Mouse (Mus musculus) liver, embryonic 16.5 days (tissue): ENCODE data around the gene 2300009A05Rik. TPM values are rescaled to one million over a fixed set of nuclear protein-coding genes. Genes with fewer than 3 reads are reported as not detected.
A peak's percentile ranks its signal among the peaks of the same experiment; 100 is the strongest.

ENCODE experiments used
- ATAC-seq: fragments of 200-750 bp; cut with Nextera tagmentation; 2 replicates; pipeline ENCODE4 v1.8.0; 2017; ENCODE audit warnings: low read depth, mild to moderate bottlenecking, moderate number of reproducible peaks, moderate library complexity
- H3K27ac ChIP-seq: fragments of 300-500 bp; sonication (generic); 2 replicates; pipeline ENCODE4 v1.5.1; 2014; ENCODE audit warnings: mild to moderate bottlenecking, low read length
- H3K27me3 ChIP-seq: fragments of 300-500 bp; sonication (generic); 2 replicates; pipeline ENCODE4 v1.6.1; 2014; ENCODE audit warnings: low read depth, low read length, mixed read lengths; ENCODE audit not compliant: control insufficient read depth, insufficient read depth
- H3K36me3 ChIP-seq: fragments of 300-500 bp; sonication (generic); 2 replicates; pipeline ENCODE4 v1.6.1; 2014; ENCODE audit warnings: mild to moderate bottlenecking; ENCODE audit not compliant: control insufficient read depth, insufficient read depth
- H3K4me1 ChIP-seq: fragments of 300-500 bp; sonication (generic); 2 replicates; pipeline ENCODE4 v1.6.1; 2014; ENCODE audit warnings: low read depth, low read length, mixed read lengths; ENCODE audit not compliant: control insufficient read depth
- H3K4me2 ChIP-seq: fragments of 300-500 bp; sonication (generic); 2 replicates; pipeline ENCODE4 v1.6.1; 2014; ENCODE audit warnings: low read depth, low read length, mixed read lengths
- H3K4me3 ChIP-seq: fragments of 300-500 bp; sonication (generic); 2 replicates; pipeline ENCODE4 v1.5.1; 2014; ENCODE audit warnings: low read depth, mild to moderate bottlenecking, low read length
- H3K9ac ChIP-seq: fragments of 300-500 bp; sonication (generic); 2 replicates; pipeline ENCODE4 v1.6.1; 2014; ENCODE audit warnings: low read depth, low read length
- H3K9me3 ChIP-seq: fragments of 300-500 bp; sonication (generic); replicated peaks from 2 replicates; pipeline ENCODE4 v1.6.1; 2016; ENCODE audit warnings: low read length; ENCODE audit not compliant: control insufficient read depth
- WGBS: fragments of 180-500 bp; shearing (Covaris S2); extraction: QIAGEN DNeasy Blood & Tissue Kit; methylation state at CpG from one replicate; pipeline ENCODE4 v1.1.7; 2014; ENCODE audit not compliant: insufficient replicate concordance; 5-methylcytosine and 5-hydroxymethylcytosine counted together
- polyA plus RNA-seq: library from polyadenylated mRNA; unstranded; fragments of >200 nt; fragmentation: Nextera tagmentation; extraction: Ambion mirVana; gene quantifications from 2 replicates; pipeline ENCODE4 v1.2.1, GENCODE M21; 2015

The 2300009A05Rik gene
- polyA plus RNA-seq: 21.5 and 22.6 TPM in 2 replicates

GRCm38 (mm10) chr9:63398611-63399462 is at the start of gene 2300009A05Rik:
2300009A05Rik (minus strand) TSS chr9:63399246.
- Histone ChIP-seq H3K27me3 (no peaks in the 10 kb centered on the region), H3K4me1 (peaks cover 11% of the 10 kb centered on the region), H3K27ac (peak within 1 kb of the TSS; percentile 90), H3K9me3 (no peaks in the 10 kb centered on the region), H3K9ac (peak within 1 kb of the TSS; percentile 91), H3K36me3 (no peaks in the 10 kb centered on the region), H3K4me3 (peak within 1 kb of the TSS; percentile 78), H3K4me2 (peak within 1 kb of the TSS; percentile 89)
- under 1% methylated on average over 74 of the region's 74 CpGs for WGBS
- peak; percentile 99 for ATAC-seq

- no peak overlapping the region for H3K4me2 ChIP-seq
- no peaks in the 10 kb centered on the region for H3K36me3 ChIP-seq
- no peak overlapping the region for H3K27ac ChIP-seq
- H3K4me1 ChIP-seq: no peaks in the 10 kb centered on the region
- H3K9ac ChIP-seq: no peak overlapping the region
- no peak for ATAC-seq
- no peaks in the 10 kb centered on the region for H3K27me3 ChIP-seq
- WGBS: 65% methylated on average over 6 of the region's 6 CpGs
- H3K9me3 ChIP-seq: no peaks in the 10 kb centered on the region
- H3K4me3 ChIP-seq: no peak overlapping the region
Measured at GRCm38 (mm10) chr9:63443695-63444094, 44.6 kb upstream of the 2300009A05Rik start.

- no peak overlapping the region for H3K4me3 ChIP-seq
- no peaks in the 10 kb centered on the region for H3K9me3 ChIP-seq
- H3K4me1 ChIP-seq: no peaks in the 10 kb centered on the region
- H3K9ac ChIP-seq: no peak overlapping the region
- no peaks in the 10 kb centered on the region for H3K27me3 ChIP-seq
- no peak for ATAC-seq
- H3K4me2 ChIP-seq: no peak overlapping the region
- WGBS: 58% methylated on average over 1 of the region's 1 CpGs
- H3K36me3 ChIP-seq: no peaks in the 10 kb centered on the region
- no peak overlapping the region for H3K27ac ChIP-seq
Measured at GRCm38 (mm10) chr9:63430652-63431051, 31.6 kb upstream of the 2300009A05Rik start.

GRCm38 (mm10) chr9:63421096-63421736 is 22.2 kb upstream of the 2300009A05Rik start:
- H3K27me3 ChIP-seq: no peaks in the 10 kb centered on the region
- no peaks in the 10 kb centered on the region for H3K9me3 ChIP-seq
- WGBS: 47% methylated on average over 9 of the region's 9 CpGs
- H3K36me3 ChIP-seq: no peaks in the 10 kb centered on the region
- no peak overlapping the region for H3K9ac ChIP-seq
- no peak overlapping the region for H3K4me3 ChIP-seq
- no peak overlapping the region for H3K4me2 ChIP-seq
- H3K4me1 ChIP-seq: no peaks in the 10 kb centered on the region
- H3K27ac ChIP-seq: no peak overlapping the region
- no peak for ATAC-seq

- Histone ChIP-seq H3K27ac (no peak overlapping the region), H3K27me3 (no peaks in the 10 kb centered on the region), H3K4me3 (no peak overlapping the region), H3K9ac (no peak overlapping the region), H3K4me2 (no peak overlapping the region), H3K36me3 (no peaks in the 10 kb centered on the region), H3K9me3 (no peaks in the 10 kb centered on the region), H3K4me1 (no peaks in the 10 kb centered on the region)
- 60% methylated on average over 6 of the region's 6 CpGs for WGBS
- no peak for ATAC-seq
Measured at GRCm38 (mm10) chr9:63420396-63420795, 21.4 kb upstream of the 2300009A05Rik start.

GRCm38 (mm10) chr9:63400176-63400575 is 1.1 kb upstream of the 2300009A05Rik start:
- Histone ChIP-seq H3K9ac (no peak overlapping the region), H3K4me2 (no peak overlapping the region), H3K27ac (no peak overlapping the region), H3K4me1 (peaks cover 11% of the 10 kb centered on the region), H3K9me3 (no peaks in the 10 kb centered on the region), H3K36me3 (no peaks in the 10 kb centered on the region), H3K27me3 (no peaks in the 10 kb centered on the region), H3K4me3 (no peak overlapping the region)
- 75% methylated on average over 1 of the region's 1 CpGs for WGBS
- no peak for ATAC-seq

- no peaks in the 10 kb centered on the region for H3K36me3 ChIP-seq
- ATAC-seq: peak; percentile 24
- peak overlapping the region; percentile 75 for H3K27ac ChIP-seq
- peak overlapping the region; percentile 70 for H3K9ac ChIP-seq
- H3K4me1 ChIP-seq: peaks cover 11% of the 10 kb centered on the region
- H3K4me2 ChIP-seq: peak overlapping the region; percentile 89
- H3K4me3 ChIP-seq: peak overlapping the region; percentile 78
- no peaks in the 10 kb centered on the region for H3K27me3 ChIP-seq
- H3K9me3 ChIP-seq: no peaks in the 10 kb centered on the region
- 7% methylated on average over 8 of the region's 8 CpGs for WGBS
Measured at GRCm38 (mm10) chr9:63399463-63399815, 393 bp upstream of the 2300009A05Rik start.

GRCm38 (mm10) chr9:63395612-63396011 is 3.4 kb downstream of the 2300009A05Rik start:
- H3K9ac ChIP-seq: no peak overlapping the region
- no peak overlapping the region for H3K27ac ChIP-seq
- no peaks in the 10 kb centered on the region for H3K27me3 ChIP-seq

GRCm38 (mm10) chr9:63391307-63391706 is 7.7 kb downstream of the 2300009A05Rik start:
- Histone ChIP-seq H3K27ac (no peak overlapping the region), H3K9me3 (no peaks in the 10 kb centered on the region), H3K4me1 (peaks cover 2% of the 10 kb centered on the region; the same call in 1 of the 2 replicates), H3K4me2 (no peak overlapping the region), H3K9ac (no peak overlapping the region), H3K36me3 (no peaks in the 10 kb centered on the region), H3K4me3 (no peak overlapping the region), H3K27me3 (no peaks in the 10 kb centered on the region)
- WGBS: 50% methylated on average over 2 of the region's 2 CpGs
- no peak for ATAC-seq

More at GRCm38 (mm10) chr9:63395612-63396011, 3.4 kb downstream of the 2300009A05Rik start:
- 66% methylated on average over 7 of the region's 7 CpGs for WGBS
- Histone ChIP-seq H3K4me1 (peaks cover 11% of the 10 kb centered on the region), H3K36me3 (no peaks in the 10 kb centered on the region), H3K9me3 (no peaks in the 10 kb centered on the region), H3K4me3 (no peak overlapping the region), H3K4me2 (no peak overlapping the region)
- no peak for ATAC-seq
